Mouse (Mus musculus) myocyte (in vitro differentiated cells): Measurements from ENCODE around the gene Grrp1. TPM values are rescaled to one million over a fixed set of nuclear protein-coding genes. Genes with fewer than 3 reads are reported as not detected.

Source experiments
- H3K27me3 ChIP-seq: one replicate; pipeline ENCODE4 v1.6.1; 2011; ENCODE audit not compliant: control insufficient read depth, insufficient read depth, insufficient read length
- H3K36me3 ChIP-seq: one replicate; pipeline ENCODE4 v1.6.1; 2011; ENCODE audit not compliant: control insufficient read depth, insufficient read depth
- H3K4me2 ChIP-seq: one replicate; pipeline ENCODE4 v1.6.1; 2011; ENCODE audit warnings: low read depth, control low read depth
- H3K4me3 ChIP-seq: one replicate; pipeline ENCODE4 v1.5.1; 2011; ENCODE audit warnings: mild to moderate bottlenecking, control low read depth, moderate library complexity
- H3K79me2 ChIP-seq: one replicate; pipeline ENCODE4 v1.6.1; 2011; ENCODE audit not compliant: control insufficient read depth, insufficient read depth
- H3ac ChIP-seq: one replicate; pipeline ENCODE4 v1.6.1; 2011; ENCODE audit not compliant: control insufficient read depth, insufficient read length
- CEBPB ChIP-seq: IDR thresholded peaks from 2 replicates; pipeline ENCODE4 v1.6.1; 2011; ENCODE audit warnings: mild to moderate bottlenecking, moderate library complexity; ENCODE audit not compliant: poor library complexity, insufficient read depth, severe bottlenecking
- E2F4 ChIP-seq: IDR thresholded peaks from one replicate; pipeline ENCODE4 v1.6.1; 2011; ENCODE audit warnings: mild to moderate bottlenecking, control low read depth, moderate library complexity; ENCODE audit not compliant: insufficient read depth
- MAX ChIP-seq: IDR thresholded peaks from one replicate; pipeline ENCODE4 v1.6.1; 2011; ENCODE audit warnings: low read depth, mild to moderate bottlenecking, control low read depth
- MYOD1 ChIP-seq, 3 experiments: IDR thresholded peaks; one replicate each; pipeline ENCODE4 v1.6.1; 2011; ENCODE audit warnings: control low read depth in 2 of 3, low read depth in 2 of 3, mild to moderate bottlenecking in 2 of 3, moderate library complexity in 1 of 3; ENCODE audit not compliant: insufficient read length in 2 of 3, control insufficient read depth in 1 of 3
- MYOG ChIP-seq, 3 experiments: IDR thresholded peaks; one replicate each; pipeline ENCODE4 v1.6.1; 2011; ENCODE audit warnings: control low read depth in 2 of 3, low read depth in 2 of 3, mild to moderate bottlenecking in 2 of 3; ENCODE audit not compliant: insufficient read length in 2 of 3, control insufficient read depth in 1 of 3, insufficient read depth in 1 of 3
- POLR2A ChIP-seq: IDR thresholded peaks from one replicate; pipeline ENCODE4 v1.6.1; 2011; ENCODE audit warnings: low read depth, mild to moderate bottlenecking, control low read depth, moderate library complexity; ENCODE audit not compliant: insufficient read length
- POLR2AphosphoS2 ChIP-seq: IDR thresholded peaks from one replicate; pipeline ENCODE4 v1.6.1; 2011; ENCODE audit warnings: low read depth, control low read depth; ENCODE audit not compliant: insufficient read length
- REST ChIP-seq: IDR thresholded peaks from one replicate; pipeline ENCODE4 v1.6.1; 2011; ENCODE audit warnings: mild to moderate bottlenecking, control low read depth, moderate library complexity; ENCODE audit not compliant: insufficient read depth, insufficient read length
- SRF ChIP-seq: IDR thresholded peaks from one replicate; pipeline ENCODE4 v1.6.1; 2011; ENCODE audit warnings: low read depth; ENCODE audit not compliant: control insufficient read depth, insufficient read length
- TCF12 ChIP-seq: IDR thresholded peaks from one replicate; pipeline ENCODE4 v1.6.1; 2011; ENCODE audit warnings: mild to moderate bottlenecking, control low read depth; ENCODE audit not compliant: poor library complexity, insufficient read depth, severe bottlenecking
- TCF3 ChIP-seq: IDR thresholded peaks from one replicate; pipeline ENCODE4 v1.6.1; 2011; ENCODE audit warnings: low read depth, control low read depth; ENCODE audit not compliant: insufficient read length
- USF1 ChIP-seq: IDR thresholded peaks from one replicate; pipeline ENCODE4 v1.6.1; 2011; ENCODE audit warnings: low read depth, mild to moderate bottlenecking, control low read depth, moderate library complexity
- polyA plus RNA-seq: library from polyadenylated mRNA; unstranded; fragments of >200 nt; fragmentation: generic; extraction: Trizol; gene quantifications from one replicate; pipeline ENCODE4 v1.2.1, GENCODE M21; 2012; ENCODE audit warnings: missing spikeins

Grrp1 gene
- polyA plus RNA-seq, 1 experiment = 0.17 TPM

- no peaks in the 10 kb centered on the region for H3K36me3 ChIP-seq
- TF ChIP-seq MAX (no peak), SRF (no peak), TCF12 (no peak), E2F4 (no peak), MYOD1 (IDR thresholded peaks at IDR 0.05; ENCODE audit: control insufficient read depth in 1 of 3, insufficient read length in 2 of 3, low read depth in 2 of 3) (no peak)
- H3K4me3 ChIP-seq = no peak overlapping the region
- peak overlapping the region; percentile 55 for H3K4me2 ChIP-seq
- H3ac ChIP-seq = no peak overlapping the region
- peaks cover 1% of the 10 kb centered on the region for H3K27me3 ChIP-seq
- H3K79me2 ChIP-seq = no peaks in the 10 kb centered on the region
Observed at GRCm38 (mm10) chr4:134238686-134239085, 15.2 kb downstream of the Grrp1 start.

DNA sequence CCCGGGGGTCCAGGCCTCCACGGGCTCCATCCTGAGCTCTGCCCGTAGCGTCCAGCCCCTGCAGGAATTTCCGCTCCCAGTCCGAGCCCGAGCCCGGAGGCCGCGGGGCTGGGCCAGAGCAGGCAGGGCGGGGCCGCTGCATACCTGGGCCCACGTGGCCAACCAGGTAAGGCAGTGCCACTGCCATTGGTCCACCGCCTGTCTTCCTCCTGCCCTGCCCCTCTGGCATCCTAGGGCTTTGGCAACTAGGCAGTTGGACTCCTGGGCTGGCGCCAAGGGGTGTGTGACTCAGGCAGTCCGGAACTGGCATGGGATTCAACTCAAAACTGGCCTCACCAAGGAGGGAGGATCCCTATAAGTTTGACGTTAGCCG is 15.6 kb downstream of the Grrp1 start, which contains the start of gene Cnksr1:
TSS of gene Cnksr1 (minus strand) at position 121 of the 373 bp plus-strand sequence.
- no peak within 1 kb of the TSS for H3ac ChIP-seq
- no peaks in the 10 kb centered on the region for H3K79me2 ChIP-seq
- peak within 1 kb of the TSS; percentile 55 for H3K4me2 ChIP-seq
- no peaks in the 10 kb centered on the region for H3K36me3 ChIP-seq
- peaks cover 5% of the 10 kb centered on the region for H3K27me3 ChIP-seq
- no peak for TF ChIP-seq USF1
- peak in 1 of 3 experiments; percentile 30 for TF ChIP-seq MYOD1 (IDR thresholded peaks at IDR 0.05; ENCODE audit: control insufficient read depth in 1 of 3, insufficient read length in 2 of 3, low read depth in 2 of 3)
- no peak for TF ChIP-seq MYOG (IDR thresholded peaks at IDR 0.05; ENCODE audit: control insufficient read depth in 1 of 3, insufficient read depth in 1 of 3, insufficient read length in 2 of 3, low read depth in 2 of 3)
- no peak within 1 kb of the TSS for H3K4me3 ChIP-seq

GRCm38 (mm10) chr4:134237582-134238278 is 16.2 kb downstream of the Grrp1 start:
- peaks cover 11% of the 10 kb centered on the region for H3K27me3 ChIP-seq

DNA sequence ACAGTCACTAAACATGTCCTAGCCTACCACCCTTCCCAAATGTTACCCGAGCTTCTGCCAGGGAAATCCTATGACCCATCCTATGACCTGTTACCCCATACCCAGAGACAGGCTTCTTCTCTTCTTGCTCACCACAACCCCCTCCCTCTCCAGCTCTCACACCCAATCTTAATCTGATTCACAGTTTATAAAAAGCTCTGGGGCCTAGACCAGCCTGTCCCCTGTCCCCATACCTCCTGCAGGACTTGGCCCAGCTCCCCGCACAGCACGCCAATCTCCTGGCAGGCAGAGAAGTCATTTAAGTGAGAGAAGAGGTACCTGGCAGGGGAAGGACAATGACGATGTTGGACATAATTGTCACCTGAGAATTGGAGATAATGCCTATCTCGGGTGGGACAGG is 19.0 kb downstream of the Grrp1 start:
- no peak for TF ChIP-seq MAX
- Histone ChIP-seq H3K79me2 (no peaks in the 10 kb centered on the region), H3K4me3 (no peak overlapping the region), H3K4me2 (no peak overlapping the region), H3K36me3 (no peaks in the 10 kb centered on the region), H3K27me3 (peaks cover 22% of the 10 kb centered on the region), H3ac (no peak overlapping the region)

More at GRCm38 (mm10) chr4:134237582-134238278, 16.2 kb downstream of the Grrp1 start:
- Histone ChIP-seq H3K4me2 (no peak overlapping the region), H3K4me3 (no peak overlapping the region), H3K79me2 (no peaks in the 10 kb centered on the region), H3K36me3 (no peaks in the 10 kb centered on the region), H3ac (no peak overlapping the region)
- TF ChIP-seq MYOG (IDR thresholded peaks at IDR 0.05; ENCODE audit: control insufficient read depth in 1 of 3, insufficient read depth in 1 of 3, insufficient read length in 2 of 3, low read depth in 2 of 3) (no peak), SRF (no peak), TCF12 (no peak), USF1 (no peak), POLR2A (no peak), MAX (no peak), MYOD1 (IDR thresholded peaks at IDR 0.05; ENCODE audit: control insufficient read depth in 1 of 3, insufficient read length in 2 of 3, low read depth in 2 of 3) (no peak), CEBPB (no peak), REST (no peak), E2F4 (no peak), TCF3 (no peak), POLR2AphosphoS2 (no peak)

GRCm38 (mm10) chr4:134230431-134230830 is 23.5 kb downstream of the Grrp1 start:
- no peak for TF ChIP-seq CEBPB
- TF ChIP-seq TCF3 = no peak
- no peak for TF ChIP-seq USF1
- TF ChIP-seq TCF12 = no peak
- TF ChIP-seq POLR2A = no peak
- no peak for TF ChIP-seq MYOD1 (IDR thresholded peaks at IDR 0.05; ENCODE audit: control insufficient read depth in 1 of 3, insufficient read length in 2 of 3, low read depth in 2 of 3)
- no peak for TF ChIP-seq POLR2AphosphoS2
- no peak for TF ChIP-seq SRF
- no peak for TF ChIP-seq REST
- TF ChIP-seq E2F4 = no peak
- no peak for TF ChIP-seq MAX
- TF ChIP-seq MYOG (IDR thresholded peaks at IDR 0.05; ENCODE audit: control insufficient read depth in 1 of 3, insufficient read depth in 1 of 3, insufficient read length in 2 of 3, low read depth in 2 of 3) = no peak

More at GRCm38 (mm10) chr4:134230431-134230830, 23.5 kb downstream of the Grrp1 start:
- H3ac ChIP-seq = no peak overlapping the region
- no peak overlapping the region for H3K4me2 ChIP-seq
- no peaks in the 10 kb centered on the region for H3K36me3 ChIP-seq
- no peaks in the 10 kb centered on the region for H3K79me2 ChIP-seq
- H3K4me3 ChIP-seq = no peak overlapping the region
- peaks cover 46% of the 10 kb centered on the region for H3K27me3 ChIP-seq
